Mouse (Mus musculus): ENCODE measurements around the gene Gm28539. TPM values are rescaled to one million over a fixed set of nuclear protein-coding genes. Genes with fewer than 3 reads are reported as not detected.

Gm28539 gene
- polyA plus RNA-seq, 1 experiment from 2014 or later: not detected

GRCm38 (mm10) chr16:18896429-18896828 lies 60.0 kb downstream of the Gm28539 start:
- WGBS (ENCODE audit: insufficient replicate concordance): 54% methylated on average over 10 of the region's 10 CpGs
- Histone ChIP-seq H3K4me2 (no peak overlapping the region), H3K4me1 (replicated peaks) (peaks cover 27% of the 10 kb centered on the region), H3K36me3 (replicated peaks) (peaks cover 49% of the 10 kb centered on the region), H3K9me3 (replicated peaks) (no peaks in the 10 kb centered on the region), H3K27ac (replicated peaks) (no peak overlapping the region), H3K4me3 (replicated peaks) (no peak overlapping the region), H3K9ac (no peak overlapping the region), H3K27me3 (no peaks in the 10 kb centered on the region)
- ATAC-seq (ENCODE audit: insufficient read depth): no peak

- peaks cover 53% of the 10 kb centered on the region for H3K36me3 ChIP-seq (replicated peaks)
- no peak overlapping the region for H3K27ac ChIP-seq (replicated peaks)
- H3K9ac ChIP-seq: no peak overlapping the region
- WGBS (ENCODE audit: insufficient replicate concordance): 62% methylated on average over 1 of the region's 1 CpGs
- H3K4me2 ChIP-seq: no peak overlapping the region
- no peaks in the 10 kb centered on the region for H3K27me3 ChIP-seq
- no peak for ATAC-seq (ENCODE audit: insufficient read depth)
- no peaks in the 10 kb centered on the region for H3K4me1 ChIP-seq (replicated peaks)
- H3K9me3 ChIP-seq (replicated peaks): no peaks in the 10 kb centered on the region
- no peak overlapping the region for H3K4me3 ChIP-seq (replicated peaks)
Measured at GRCm38 (mm10) chr16:18905648-18906047, 69.3 kb downstream of the Gm28539 start.

GRCm38 (mm10) chr16:18916064-18916463 lies 79.7 kb downstream of the Gm28539 start:
- no peak overlapping the region for H3K4me3 ChIP-seq (replicated peaks)
- H3K36me3 ChIP-seq (replicated peaks): peaks cover 65% of the 10 kb centered on the region
- 87% methylated on average over 4 of the region's 4 CpGs for WGBS (ENCODE audit: insufficient replicate concordance)
- no peak overlapping the region for H3K4me2 ChIP-seq
- H3K9me3 ChIP-seq (replicated peaks): no peaks in the 10 kb centered on the region
- no peaks in the 10 kb centered on the region for H3K4me1 ChIP-seq (replicated peaks)
- H3K9ac ChIP-seq: no peak overlapping the region
- ATAC-seq (ENCODE audit: insufficient read depth): no peak
- no peaks in the 10 kb centered on the region for H3K27me3 ChIP-seq
- H3K27ac ChIP-seq (replicated peaks): no peak overlapping the region

- no peak overlapping the region for H3K4me2 ChIP-seq
- 67% methylated on average over 2 of the region's 2 CpGs for WGBS (ENCODE audit: insufficient replicate concordance)
- H3K27me3 ChIP-seq: no peaks in the 10 kb centered on the region
- no peak overlapping the region for H3K4me3 ChIP-seq (replicated peaks)
- H3K9ac ChIP-seq: no peak overlapping the region
- H3K9me3 ChIP-seq (replicated peaks): no peaks in the 10 kb centered on the region
- ATAC-seq (ENCODE audit: insufficient read depth): no peak
- no peak overlapping the region for H3K27ac ChIP-seq (replicated peaks)
- H3K4me1 ChIP-seq (replicated peaks): no peaks in the 10 kb centered on the region
- peaks cover 91% of the 10 kb centered on the region for H3K36me3 ChIP-seq (replicated peaks)
Measured at GRCm38 (mm10) chr16:18921771-18922170, 85.4 kb downstream of the Gm28539 start.

GRCm38 (mm10) chr16:18927963-18928362 lies 91.6 kb downstream of the Gm28539 start:
- no peaks in the 10 kb centered on the region for H3K4me1 ChIP-seq (replicated peaks)
- ATAC-seq (ENCODE audit: insufficient read depth): no peak
- H3K27me3 ChIP-seq: no peaks in the 10 kb centered on the region
- H3K27ac ChIP-seq (replicated peaks): no peak overlapping the region
- H3K9ac ChIP-seq: no peak overlapping the region
- WGBS (ENCODE audit: insufficient replicate concordance): 85% methylated on average over 1 of the region's 1 CpGs
- H3K9me3 ChIP-seq (replicated peaks): no peaks in the 10 kb centered on the region
- no peak overlapping the region for H3K4me3 ChIP-seq (replicated peaks)
- H3K4me2 ChIP-seq: no peak overlapping the region
- H3K36me3 ChIP-seq (replicated peaks): peaks cover 77% of the 10 kb centered on the region

GRCm38 (mm10) chr16:18938321-18939082 lies 102.1 kb downstream of the Gm28539 start:
- Histone ChIP-seq H3K9ac (no peak overlapping the region), H3K4me3 (replicated peaks) (no peak overlapping the region), H3K27ac (replicated peaks) (no peak overlapping the region), H3K4me1 (replicated peaks) (no peaks in the 10 kb centered on the region), H3K4me2 (no peak overlapping the region), H3K27me3 (no peaks in the 10 kb centered on the region), H3K36me3 (replicated peaks) (peaks cover 58% of the 10 kb centered on the region), H3K9me3 (replicated peaks) (no peaks in the 10 kb centered on the region)
- ATAC-seq (ENCODE audit: insufficient read depth): no peak
- WGBS (ENCODE audit: insufficient replicate concordance): 73% methylated on average over 5 of the region's 5 CpGs

- 81% methylated on average over 6 of the region's 6 CpGs for WGBS (ENCODE audit: insufficient replicate concordance)
- no peak for ATAC-seq (ENCODE audit: insufficient read depth)
- no peak overlapping the region for H3K9ac ChIP-seq
- no peaks in the 10 kb centered on the region for H3K27me3 ChIP-seq
- H3K4me3 ChIP-seq (replicated peaks): no peak overlapping the region
- H3K36me3 ChIP-seq (replicated peaks): peaks cover 68% of the 10 kb centered on the region
- no peaks in the 10 kb centered on the region for H3K4me1 ChIP-seq (replicated peaks)
- no peak overlapping the region for H3K4me2 ChIP-seq
- no peaks in the 10 kb centered on the region for H3K9me3 ChIP-seq (replicated peaks)
- no peak overlapping the region for H3K27ac ChIP-seq (replicated peaks)
Measured at GRCm38 (mm10) chr16:18943906-18944305, 107.5 kb downstream of the Gm28539 start.

GRCm38 (mm10) chr16:18948941-18949340 lies 112.6 kb downstream of the Gm28539 start:
- H3K9ac ChIP-seq: no peak overlapping the region
- no peak overlapping the region for H3K27ac ChIP-seq (replicated peaks)
- H3K4me2 ChIP-seq: no peak overlapping the region
- H3K36me3 ChIP-seq (replicated peaks): peaks cover 91% of the 10 kb centered on the region
- no peaks in the 10 kb centered on the region for H3K9me3 ChIP-seq (replicated peaks)
- WGBS (ENCODE audit: insufficient replicate concordance): 84% methylated on average over 9 of the region's 9 CpGs
- H3K27me3 ChIP-seq: no peaks in the 10 kb centered on the region
- no peak overlapping the region for H3K4me3 ChIP-seq (replicated peaks)
- no peak for ATAC-seq (ENCODE audit: insufficient read depth)
- no peaks in the 10 kb centered on the region for H3K4me1 ChIP-seq (replicated peaks)

- Histone ChIP-seq H3K9ac (no peak overlapping the region), H3K9me3 (replicated peaks) (no peaks in the 10 kb centered on the region), H3K27ac (replicated peaks) (no peak overlapping the region), H3K4me3 (replicated peaks) (no peak overlapping the region), H3K4me1 (replicated peaks) (no peaks in the 10 kb centered on the region), H3K36me3 (replicated peaks) (peaks cover 95% of the 10 kb centered on the region), H3K27me3 (no peaks in the 10 kb centered on the region), H3K4me2 (no peak overlapping the region)
- ATAC-seq (ENCODE audit: insufficient read depth): no peak
- 68% methylated on average over 2 of the region's 2 CpGs for WGBS (ENCODE audit: insufficient replicate concordance)
Measured at GRCm38 (mm10) chr16:18950351-18950750, 114.0 kb downstream of the Gm28539 start.

- H3K36me3 ChIP-seq (replicated peaks): peaks cover 95% of the 10 kb centered on the region
- no peak overlapping the region for H3K4me2 ChIP-seq
- ATAC-seq (ENCODE audit: insufficient read depth): no peak
Measured at GRCm38 (mm10) chr16:18952813-18953212, 116.4 kb downstream of the Gm28539 start.

GRCm38 (mm10) chr16:18955070-18955469 lies 118.7 kb downstream of the Gm28539 start:
- Histone ChIP-seq H3K4me2 (no peak overlapping the region), H3K36me3 (replicated peaks) (peaks cover 77% of the 10 kb centered on the region), H3K4me1 (replicated peaks) (no peaks in the 10 kb centered on the region), H3K27me3 (no peaks in the 10 kb centered on the region), H3K9ac (no peak overlapping the region), H3K27ac (replicated peaks) (no peak overlapping the region), H3K9me3 (replicated peaks) (0 out of 2 replicates have a peak, but pooled peaks cover 3% of the 10 kb centered on the region), H3K4me3 (replicated peaks) (no peak overlapping the region)
- 75% methylated on average over 3 of the region's 3 CpGs for WGBS (ENCODE audit: insufficient replicate concordance)
- no peak for ATAC-seq (ENCODE audit: insufficient read depth)

More at GRCm38 (mm10) chr16:18952813-18953212, 116.4 kb downstream of the Gm28539 start:
- Histone ChIP-seq H3K4me1 (replicated peaks) (no peaks in the 10 kb centered on the region), H3K9ac (no peak overlapping the region), H3K27me3 (no peaks in the 10 kb centered on the region), H3K4me3 (replicated peaks) (no peak overlapping the region), H3K9me3 (replicated peaks) (no peaks in the 10 kb centered on the region), H3K27ac (replicated peaks) (no peak overlapping the region)

GRCm38 (mm10) chr16:18963486-18963885 lies 127.1 kb downstream of the Gm28539 start:
- no peaks in the 10 kb centered on the region for H3K27me3 ChIP-seq
- H3K36me3 ChIP-seq (replicated peaks): peaks cover 65% of the 10 kb centered on the region
- H3K4me1 ChIP-seq (replicated peaks): no peaks in the 10 kb centered on the region
- no peak overlapping the region for H3K27ac ChIP-seq (replicated peaks)
- no peak overlapping the region for H3K4me3 ChIP-seq (replicated peaks)
- H3K9ac ChIP-seq: no peak overlapping the region
- ATAC-seq (ENCODE audit: insufficient read depth): no peak
- no peak overlapping the region for H3K4me2 ChIP-seq
- H3K9me3 ChIP-seq (replicated peaks): no peaks in the 10 kb centered on the region

All from liver, embryonic 15.5 days (tissue).